8 mouse cellular contexts compared by ENCODE assay signal in genomic region chr5:140830314-140831063, GRCm38 (mm10). TPM values are rescaled to one million over a fixed set of nuclear protein-coding genes. Genes with fewer than 3 reads are reported as not detected.
DNase-seq lines count a peak whose midpoint lies in the region; ATAC-seq and TF ChIP-seq lines count a peak whose summit lies in the region.

Gna12 (minus strand) TSS chr5:140830431.

- peak within 1 kb of the TSS; percentile 89 for H3K4me3 ChIP-seq in G1E (ENCODE audit: low read depth, low read length)
- peak within 1 kb of the TSS; percentile 70 for H3K4me3 ChIP-seq in forebrain, embryonic 16.5 days (replicated peaks; ENCODE audit: low read length)
- peak within 1 kb of the TSS; percentile 90 for H3K4me3 ChIP-seq in layer of hippocampus, adult 2 months
- H3K4me3 ChIP-seq in lung, embryonic 14.5 days (ENCODE audit: low read depth, low read length): peak within 1 kb of the TSS; percentile 87
- H3K4me3 ChIP-seq in olfactory bulb, adult 2 months (ENCODE audit: insufficient read depth, low read depth, low read length): peak within 1 kb of the TSS; percentile 74
- H3K4me3 ChIP-seq in thymus, adult 2 months (ENCODE audit: control insufficient read depth, insufficient read depth, low read length): peak within 1 kb of the TSS; percentile 55

- under 1% methylated on average over 41 of the region's 49 CpGs for WGBS in forebrain, embryonic 16.5 days
- under 1% methylated on average over 46 of the region's 49 CpGs for WGBS in lung, embryonic 14.5 days
- WGBS in olfactory bulb, adult 2 months: 2% methylated on average over 46 of the region's 49 CpGs
- WGBS in thymus, adult 2 months: 4% methylated on average over 49 of the region's 49 CpGs

- peak within 1 kb of the TSS; percentile 69 for H3K9ac ChIP-seq in forebrain, embryonic 16.5 days (replicated peaks; ENCODE audit: low read depth, low read length)
- peak within 1 kb of the TSS; percentile 83 for H3K9ac ChIP-seq in lung, embryonic 14.5 days

- intact Hi-C loops in heart, postnatal 36 days (cut with DNase I): loop anchor here (5.0 kb wide), 1 partner anchor 413 kb away; the partner anchor contains the start of gene Eif3b

- peak within 1 kb of the TSS; percentile 62 for H3K27ac ChIP-seq in forebrain, embryonic 16.5 days (ENCODE audit: low read length)
- peak within 1 kb of the TSS; percentile 84 for H3K27ac ChIP-seq in layer of hippocampus, adult 2 months
- H3K27ac ChIP-seq in lung, embryonic 14.5 days (ENCODE audit: low read depth): peak within 1 kb of the TSS; percentile 81
- 0 out of 2 replicates have a peak within 1 kb of the TSS, but pooled peaks have one; percentile 20 for H3K27ac ChIP-seq in olfactory bulb, adult 2 months (ENCODE audit: insufficient read depth, low read depth, low read length)
- no peak within 1 kb of the TSS for H3K27ac ChIP-seq in thymus, adult 2 months (ENCODE audit: control insufficient read depth, insufficient read depth, low read length)

- H3K9me3 ChIP-seq in G1E (replicated peaks): no peaks in the 10 kb centered on the region; the same call in 1 of the 2 replicates
- H3K9me3 ChIP-seq in forebrain, embryonic 16.5 days (ENCODE audit: control insufficient read depth, low read length): no peaks in the 10 kb centered on the region
- H3K9me3 ChIP-seq in lung, embryonic 14.5 days (ENCODE audit: low read depth, low read length): no peaks in the 10 kb centered on the region

- no peaks in the 10 kb centered on the region; the same call in 1 of the 2 replicates for H3K27me3 ChIP-seq in G1E (ENCODE audit: insufficient read depth, low read length)
- H3K27me3 ChIP-seq in forebrain, embryonic 16.5 days (replicated peaks; ENCODE audit: control insufficient read depth, insufficient read depth, low read length): no peaks in the 10 kb centered on the region
- no peaks in the 10 kb centered on the region for H3K27me3 ChIP-seq in lung, embryonic 14.5 days (ENCODE audit: insufficient read depth, low read length)
- no peaks in the 10 kb centered on the region for H3K27me3 ChIP-seq in thymus, adult 2 months (ENCODE audit: control insufficient read depth, insufficient read depth, low read length)

- H3K4me1 ChIP-seq in G1E (ENCODE audit: insufficient read depth, low read depth, low read length): peaks cover 37% of the 10 kb centered on the region
- H3K4me1 ChIP-seq in forebrain, embryonic 16.5 days (replicated peaks; ENCODE audit: control insufficient read depth, insufficient read depth, low read length): peaks cover 33% of the 10 kb centered on the region
- H3K4me1 ChIP-seq in lung, embryonic 14.5 days (ENCODE audit: insufficient read depth): peaks cover 13% of the 10 kb centered on the region
- peaks cover 13% of the 10 kb centered on the region for H3K4me1 ChIP-seq in olfactory bulb, adult 2 months (ENCODE audit: control insufficient read depth, insufficient read depth, low read length)
- peaks cover 4% of the 10 kb centered on the region for H3K4me1 ChIP-seq in thymus, adult 2 months (replicated peaks; ENCODE audit: control insufficient read depth, insufficient read depth, low read length)

- peak within 1 kb of the TSS; percentile 73 for H3K4me2 ChIP-seq in forebrain, embryonic 16.5 days (ENCODE audit: low read length)
- H3K4me2 ChIP-seq in lung, embryonic 14.5 days: peak within 1 kb of the TSS; percentile 93

- peak; percentile 97 for ATAC-seq in G1E (ENCODE audit: extremely low read depth, insufficient number of reproducible peaks, low FRiP score, poor library complexity, severe bottlenecking)
- ATAC-seq in forebrain, embryonic 16.5 days: peak; percentile 99
- ATAC-seq in lung, embryonic 14.5 days (ENCODE audit: insufficient read depth): peak; percentile 98

- peak; percentile 91 for DNase-seq in G1E (ENCODE audit: low spot score)
- DNase-seq in cerebellum, adult 18-20 months: peak; percentile 96 to 99
- DNase-seq in heart, postnatal 36 days: peak; percentile 94 to 95
- peak; percentile 97 to 99 for DNase-seq in layer of hippocampus, adult 2 months (ENCODE audit: low spot score in 2 of 2)
- DNase-seq in lung, embryonic 14.5 days: peak; percentile 100
- DNase-seq in thymus, adult 2 months: peak; percentile 96

- peaks cover 16% of the 10 kb centered on the region for H3K36me3 ChIP-seq in G1E (replicated peaks)
- no peaks in the 10 kb centered on the region for H3K36me3 ChIP-seq in forebrain, embryonic 16.5 days (ENCODE audit: control insufficient read depth, insufficient read depth)
- H3K36me3 ChIP-seq in lung, embryonic 14.5 days (ENCODE audit: insufficient read depth): no peaks in the 10 kb centered on the region
- no peaks in the 10 kb centered on the region for H3K36me3 ChIP-seq in thymus, adult 2 months (ENCODE audit: control insufficient read depth, insufficient read depth, low read length)

- no peak for TF ChIP-seq CTCF in G1E (IDR thresholded peaks at IDR 0.05; ENCODE audit: low read depth, low read length)
- no peak for TF ChIP-seq CTCF in layer of hippocampus, adult 2 months (conservative IDR thresholded peaks at IDR 0.05)
- no peak for TF ChIP-seq CTCF in lung, embryonic 14.5 days (IDR thresholded peaks at IDR 0.05; ENCODE audit: low read depth)
- TF ChIP-seq CTCF in olfactory bulb, adult 2 months (IDR thresholded peaks at IDR 0.05; ENCODE audit: insufficient read depth, low read depth, low read length): no peak
- 0 out of 2 replicates have a peak, but pooled peaks have one; percentile 33 for TF ChIP-seq CTCF in thymus, adult 2 months (IDR thresholded peaks at IDR 0.05; ENCODE audit: borderline replicate concordance, control insufficient read depth, extremely low read depth, insufficient read depth, low read length, poor library complexity)

- TF ChIP-seq POLR2A in olfactory bulb, adult 2 months (IDR thresholded peaks at IDR 0.05; ENCODE audit: insufficient read depth, low read depth, low read length): 0 out of 2 replicates have a peak, but pooled peaks have one; percentile 40
- peak; percentile 82 for TF ChIP-seq POLR2A in thymus, adult 2 months (IDR thresholded peaks at IDR 0.05; ENCODE audit: control insufficient read depth, extremely low read depth, insufficient read depth, low read length, poor library complexity)

RNA-seq across cellular contexts. Expression of gene Gna12, which starts in this region (rescaled TPM):
- total RNA-seq in G1E (2014; fragmentation: Nextera tagmentation): 40.9 and 66.7 TPM in 2 replicates
- 22.2 and 22.4 TPM in 2 replicates for total RNA-seq in G1E (2017)
- 53.1 and 54.5 TPM in 2 replicates for polyA plus RNA-seq in G1E (2012)
- polyA plus RNA-seq in forebrain, embryonic 16.5 days (2015; fragmentation: Nextera tagmentation; extraction: Ambion mirVana): 13.5 and 14.4 TPM in 2 replicates
- 100 to 1,000 TPM; 109 to 114 TPM for total RNA-seq in heart, postnatal 36 days (2021)
- 10 to 100 TPM; 78.3 to 80.5 TPM for total RNA-seq in layer of hippocampus, adult 2 months (2021)
- polyA plus RNA-seq in lung, embryonic 14.5 days (2014; fragmentation: Nextera tagmentation; extraction: Ambion mirVana): 63.0 and 77.1 TPM in 2 replicates
- polyA plus RNA-seq in olfactory bulb, adult 2 months (2012; ENCODE audit: insufficient read depth, insufficient read length, low replicate concordance, missing spikeins): not detected in 2 replicates
- polyA plus RNA-seq in thymus, adult 2 months (2012; rRNA removed): 68.1 and 69.0 TPM in 2 replicates
